Mouse (Mus musculus): Measurements from ENCODE around the gene Cpsf4l. TPM values are rescaled to one million over a fixed set of nuclear protein-coding genes. Genes with fewer than 3 reads are reported as not detected.

The Cpsf4l gene
- polyA plus RNA-seq, 2 experiments: 0.02 to 0.11 TPM

GRCm38 (mm10) chr11:113705966-113706652 lies 3.7 kb downstream of the Cpsf4l start:
- no peaks in the 10 kb centered on the region for H3K4me1 ChIP-seq (replicated peaks; ENCODE audit: control insufficient read depth in 2 of 2, insufficient read depth in 2 of 2, low read length in 1 of 2)
- no peak overlapping the region for H3K4me3 ChIP-seq (ENCODE audit: insufficient read depth in 1 of 2, low read depth in 2 of 2, low read length in 2 of 2)
- TF ChIP-seq EP300 (IDR thresholded peaks at IDR 0.05; ENCODE audit: low read depth) (no peak), CTCF (IDR thresholded peaks at IDR 0.05; ENCODE audit: low read depth) (no peak)
- no peak overlapping the region for H3K27ac ChIP-seq
- ATAC-seq (ENCODE audit: insufficient read depth) (no peak), DNase-seq (ENCODE audit: low read depth in 3 of 3, low spot score in 3 of 3) (no peak)
- no peak overlapping the region for H3K4me2 ChIP-seq (ENCODE audit: low read depth)
- no peaks in the 10 kb centered on the region for H3K36me3 ChIP-seq (replicated peaks; ENCODE audit: control insufficient read depth, insufficient read depth, low read depth)
- H3K9ac ChIP-seq (replicated peaks): no peak overlapping the region
- H3K9me3 ChIP-seq (ENCODE audit: control insufficient read depth, low read length): no peaks in the 10 kb centered on the region
- 66% methylated on average over 15 of the region's 15 CpGs for WGBS (ENCODE audit: insufficient replicate concordance)
- H3K27me3 ChIP-seq (ENCODE audit: control insufficient read depth, insufficient read depth, low read length): peaks cover 8% of the 10 kb centered on the region

- H3K9ac ChIP-seq (replicated peaks): no peak overlapping the region
- H3K9me3 ChIP-seq (ENCODE audit: control insufficient read depth, low read length): no peaks in the 10 kb centered on the region
- TF ChIP-seq EP300 (IDR thresholded peaks at IDR 0.05; ENCODE audit: low read depth): no peak
- TF ChIP-seq CTCF (IDR thresholded peaks at IDR 0.05; ENCODE audit: low read depth): peak; percentile 100
- ATAC-seq (ENCODE audit: insufficient read depth) (peak; percentile 56; the same call in 1 of the 2 replicates), DNase-seq (ENCODE audit: low read depth in 3 of 3, low spot score in 3 of 3) (no peak)
- no peaks in the 10 kb centered on the region for H3K27me3 ChIP-seq (ENCODE audit: control insufficient read depth, insufficient read depth, low read length)
- H3K27ac ChIP-seq: no peak overlapping the region
- H3K4me1 ChIP-seq (replicated peaks; ENCODE audit: control insufficient read depth in 2 of 2, insufficient read depth in 2 of 2, low read length in 1 of 2): no peaks in the 10 kb centered on the region
- 34% methylated on average over 5 of the region's 5 CpGs for WGBS (ENCODE audit: insufficient replicate concordance)
- no peak overlapping the region for H3K4me3 ChIP-seq (ENCODE audit: insufficient read depth in 1 of 2, low read depth in 2 of 2, low read length in 2 of 2)
- H3K4me2 ChIP-seq (ENCODE audit: low read depth): no peak overlapping the region
- no peaks in the 10 kb centered on the region for H3K36me3 ChIP-seq (replicated peaks; ENCODE audit: control insufficient read depth, insufficient read depth, low read depth)
Measured at GRCm38 (mm10) chr11:113703758-113704157, 6.1 kb downstream of the Cpsf4l start.

GRCm38 (mm10) chr11:113699643-113700042 lies 10.2 kb downstream of the Cpsf4l start:
- TF ChIP-seq EP300 (IDR thresholded peaks at IDR 0.05; ENCODE audit: low read depth): no peak
- no peak for TF ChIP-seq CTCF (IDR thresholded peaks at IDR 0.05; ENCODE audit: low read depth)
- no peak overlapping the region for H3K9ac ChIP-seq (replicated peaks)
- peaks cover 4% of the 10 kb centered on the region for H3K36me3 ChIP-seq (replicated peaks; ENCODE audit: control insufficient read depth, insufficient read depth, low read depth)
- no peak for ATAC-seq (ENCODE audit: insufficient read depth)
- no peaks in the 10 kb centered on the region for H3K27me3 ChIP-seq (ENCODE audit: control insufficient read depth, insufficient read depth, low read length)
- no peak overlapping the region for H3K4me2 ChIP-seq (ENCODE audit: low read depth)
- H3K9me3 ChIP-seq (ENCODE audit: control insufficient read depth, low read length): no peaks in the 10 kb centered on the region
- H3K27ac ChIP-seq: no peak overlapping the region
- WGBS (ENCODE audit: insufficient replicate concordance): 67% methylated on average over 7 of the region's 7 CpGs
- DNase-seq (ENCODE audit: low read depth in 3 of 3, low spot score in 3 of 3): no peak
- H3K4me1 ChIP-seq (replicated peaks; ENCODE audit: control insufficient read depth in 2 of 2, insufficient read depth in 2 of 2, low read length in 1 of 2): peaks cover 0 to 6% of the 10 kb centered on the region in 2 experiments; a peak in 1 of 4 replicates
- no peak overlapping the region for H3K4me3 ChIP-seq (ENCODE audit: insufficient read depth in 1 of 2, low read depth in 2 of 2, low read length in 2 of 2)

GRCm38 (mm10) chr11:113698013-113698545 lies 11.7 kb downstream of the Cpsf4l start:
- Histone ChIP-seq H3K9ac (replicated peaks) (no peak overlapping the region), H3K4me3 (ENCODE audit: insufficient read depth in 1 of 2, low read depth in 2 of 2, low read length in 2 of 2) (no peak overlapping the region), H3K36me3 (replicated peaks; ENCODE audit: control insufficient read depth, insufficient read depth, low read depth) (peaks cover 7% of the 10 kb centered on the region), H3K4me1 (replicated peaks; ENCODE audit: control insufficient read depth in 2 of 2, insufficient read depth in 2 of 2, low read length in 1 of 2) (peaks cover 0 to 6% of the 10 kb centered on the region in 2 experiments; a peak in 1 of 4 replicates), H3K27me3 (ENCODE audit: control insufficient read depth, insufficient read depth, low read length) (no peaks in the 10 kb centered on the region), H3K27ac (no peak overlapping the region), H3K9me3 (ENCODE audit: control insufficient read depth, low read length) (no peaks in the 10 kb centered on the region), H3K4me2 (ENCODE audit: low read depth) (no peak overlapping the region)
- peak; percentile 45; the same call in 1 of the 2 replicates for ATAC-seq (ENCODE audit: insufficient read depth)
- TF ChIP-seq CTCF (IDR thresholded peaks at IDR 0.05; ENCODE audit: low read depth) (no peak), EP300 (IDR thresholded peaks at IDR 0.05; ENCODE audit: low read depth) (no peak)
- no peak for DNase-seq (ENCODE audit: low read depth in 3 of 3, low spot score in 3 of 3)
- WGBS (ENCODE audit: insufficient replicate concordance): 75% methylated on average over 12 of the region's 12 CpGs

- 62% methylated on average over 5 of the region's 5 CpGs for WGBS (ENCODE audit: insufficient replicate concordance)
- Histone ChIP-seq H3K27ac (no peak overlapping the region), H3K4me2 (ENCODE audit: low read depth) (no peak overlapping the region), H3K27me3 (ENCODE audit: control insufficient read depth, insufficient read depth, low read length) (no peaks in the 10 kb centered on the region), H3K36me3 (replicated peaks; ENCODE audit: control insufficient read depth, insufficient read depth, low read depth) (peaks cover 7% of the 10 kb centered on the region), H3K9me3 (ENCODE audit: control insufficient read depth, low read length) (no peaks in the 10 kb centered on the region), H3K4me3 (ENCODE audit: insufficient read depth in 1 of 2, low read depth in 2 of 2, low read length in 2 of 2) (no peak overlapping the region), H3K9ac (replicated peaks) (no peak overlapping the region), H3K4me1 (replicated peaks; ENCODE audit: control insufficient read depth in 2 of 2, insufficient read depth in 2 of 2, low read length in 1 of 2) (peaks cover 0 to 6% of the 10 kb centered on the region in 2 experiments; a peak in 1 of 4 replicates)
- DNase-seq (ENCODE audit: low read depth in 3 of 3, low spot score in 3 of 3) (no peak), ATAC-seq (ENCODE audit: insufficient read depth) (no peak)
- TF ChIP-seq CTCF (IDR thresholded peaks at IDR 0.05; ENCODE audit: low read depth): no peak
- no peak for TF ChIP-seq EP300 (IDR thresholded peaks at IDR 0.05; ENCODE audit: low read depth)
Measured at GRCm38 (mm10) chr11:113697571-113697970, 12.2 kb downstream of the Cpsf4l start.
